Mouse (Mus musculus): Measurements from ENCODE around the gene Eml1.

The Eml1 gene

GRCm38 (mm10) chr12:108373611-108374010, 2.9 kb downstream of the Eml1 start:
- DNase-seq (ENCODE audit: low spot score) = no peak

- no peak for DNase-seq (ENCODE audit: low spot score)
Measured at GRCm38 (mm10) chr12:108374689-108375088, 3.9 kb downstream of the Eml1 start.

GRCm38 (mm10) chr12:108378379-108379133, 7.8 kb downstream of the Eml1 start:
- DNase-seq (ENCODE audit: low spot score) = no peak

- DNase-seq (ENCODE audit: low spot score) = no peak
Measured at GRCm38 (mm10) chr12:108386476-108387232, 15.9 kb downstream of the Eml1 start.

- no peak for DNase-seq (ENCODE audit: low spot score)
Measured at GRCm38 (mm10) chr12:108389718-108390117, 19.0 kb downstream of the Eml1 start.

- no peak for DNase-seq (ENCODE audit: low spot score)
Measured at GRCm38 (mm10) chr12:108392254-108393044, 21.7 kb downstream of the Eml1 start.

- no peak for DNase-seq (ENCODE audit: low spot score)
Measured at GRCm38 (mm10) chr12:108393082-108393481, 22.3 kb downstream of the Eml1 start.

GRCm38 (mm10) chr12:108393637-108394036, 22.9 kb downstream of the Eml1 start:
- no peak for DNase-seq (ENCODE audit: low spot score)

- no peak for DNase-seq (ENCODE audit: low spot score)
Measured at GRCm38 (mm10) chr12:108394534-108395284, 24.0 kb downstream of the Eml1 start.

GRCm38 (mm10) chr12:108395285-108395660, 24.5 kb downstream of the Eml1 start:
- DNase-seq (ENCODE audit: low spot score) = no peak

GRCm38 (mm10) chr12:108396081-108396947, 25.6 kb downstream of the Eml1 start:
- DNase-seq (ENCODE audit: low spot score) = peak; percentile 76

- DNase-seq (ENCODE audit: low spot score) = no peak
Measured at GRCm38 (mm10) chr12:108398681-108399080, 27.9 kb downstream of the Eml1 start.

GRCm38 (mm10) chr12:108399191-108399590, 28.4 kb downstream of the Eml1 start:
- no peak for DNase-seq (ENCODE audit: low spot score)

GRCm38 (mm10) chr12:108400951-108401350, 30.2 kb downstream of the Eml1 start:
- DNase-seq (ENCODE audit: low spot score) = no peak

GRCm38 (mm10) chr12:108403957-108404356, 33.2 kb downstream of the Eml1 start:
- DNase-seq (ENCODE audit: low spot score) = no peak

GRCm38 (mm10) chr12:108409100-108409499, 38.3 kb downstream of the Eml1 start:
- no peak for DNase-seq (ENCODE audit: low spot score)

- DNase-seq (ENCODE audit: low spot score) = peak; percentile 78
Measured at GRCm38 (mm10) chr12:108410416-108411208, 39.9 kb downstream of the Eml1 start.

GRCm38 (mm10) chr12:108414932-108415331, 44.2 kb downstream of the Eml1 start:
- no peak for DNase-seq (ENCODE audit: low spot score)

GRCm38 (mm10) chr12:108419570-108419969, 48.8 kb downstream of the Eml1 start:
- no peak for DNase-seq (ENCODE audit: low spot score)

GRCm38 (mm10) chr12:108421477-108421876, 50.7 kb downstream of the Eml1 start:
- no peak for DNase-seq (ENCODE audit: low spot score)
